Mouse (Mus musculus): Measurements from ENCODE around the gene Ift52.
A peak's percentile ranks its signal among the peaks of the same experiment; 100 is the strongest.

Gene Ift52

DNA sequence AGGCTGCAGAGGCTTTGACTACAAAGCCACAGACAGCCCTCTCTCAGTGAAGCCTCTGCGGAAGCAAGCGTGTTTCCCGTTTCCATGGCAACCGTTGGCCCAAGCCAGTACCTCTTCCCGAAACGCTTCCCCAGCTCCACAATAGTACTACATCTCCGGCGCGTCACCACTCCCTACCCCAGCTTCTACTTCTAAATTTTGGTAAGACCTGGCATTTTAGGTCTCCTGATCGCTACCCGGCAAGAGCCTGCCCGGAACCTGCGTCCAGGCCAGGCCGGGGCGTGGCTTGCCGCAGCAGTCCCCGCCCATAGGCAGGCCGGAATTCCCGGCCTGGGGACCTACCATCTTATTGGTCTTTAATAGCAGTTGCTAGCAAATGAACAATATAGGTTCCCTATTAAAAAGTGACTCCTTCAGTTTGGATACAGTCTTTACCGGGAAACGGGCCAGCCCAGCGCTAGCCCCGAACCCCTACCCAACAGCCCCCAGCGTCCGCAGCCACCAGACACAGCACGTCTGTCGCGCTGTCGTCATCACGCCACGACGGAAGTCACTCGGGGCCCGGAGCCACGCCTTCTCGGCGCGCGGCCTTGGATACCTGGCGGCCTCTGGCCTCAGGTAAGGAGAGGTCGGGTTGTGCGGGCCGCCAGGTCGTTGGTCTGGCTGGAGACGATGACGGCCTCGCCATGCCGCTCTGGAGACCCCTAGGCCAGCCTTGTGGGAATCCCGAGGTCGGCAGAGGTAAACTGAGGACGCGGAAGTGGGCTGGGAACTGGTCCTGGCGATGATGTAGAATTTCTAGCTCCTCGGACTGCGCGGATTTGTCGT is at the start of gene Ift52:
Gene Ift52, plus strand, starts transcription at position 439 of the 828 bp plus-strand sequence.
- peak; percentile 96 for DNase-seq (ENCODE audit: low read depth)

GRCm38 (mm10) chr2:162968357-162968756 is 48.8 kb upstream of the Ift52 start:
- DNase-seq (ENCODE audit: low read depth): peak; percentile 68

- no peak for DNase-seq (ENCODE audit: low read depth)
Observed at GRCm38 (mm10) chr2:162969101-162969500, 48.1 kb upstream of the Ift52 start.

GRCm38 (mm10) chr2:162970896-162971295 is 46.3 kb upstream of the Ift52 start:
- no peak for DNase-seq (ENCODE audit: low read depth)

DNA sequence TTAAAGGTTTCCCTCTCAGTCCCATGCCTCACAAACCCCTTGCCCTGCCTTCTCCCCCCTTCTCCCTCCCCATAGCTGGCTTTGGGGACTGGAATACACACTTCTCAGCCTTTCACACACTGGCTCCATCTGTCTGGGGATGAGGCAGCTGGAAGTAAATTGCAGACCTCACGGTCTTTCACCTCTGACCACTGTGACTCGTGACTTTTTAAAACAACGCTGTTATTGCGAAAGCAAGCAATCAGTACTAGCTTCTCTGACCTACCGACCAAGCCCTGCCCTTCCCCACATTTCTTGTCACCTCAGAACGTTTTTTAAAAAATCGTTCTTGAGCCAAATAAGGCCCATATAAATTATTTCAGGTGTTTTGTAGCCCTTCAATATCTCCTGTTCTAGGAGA is 44.4 kb upstream of the Ift52 start:
- no peak for DNase-seq (ENCODE audit: low read depth)

DNA sequence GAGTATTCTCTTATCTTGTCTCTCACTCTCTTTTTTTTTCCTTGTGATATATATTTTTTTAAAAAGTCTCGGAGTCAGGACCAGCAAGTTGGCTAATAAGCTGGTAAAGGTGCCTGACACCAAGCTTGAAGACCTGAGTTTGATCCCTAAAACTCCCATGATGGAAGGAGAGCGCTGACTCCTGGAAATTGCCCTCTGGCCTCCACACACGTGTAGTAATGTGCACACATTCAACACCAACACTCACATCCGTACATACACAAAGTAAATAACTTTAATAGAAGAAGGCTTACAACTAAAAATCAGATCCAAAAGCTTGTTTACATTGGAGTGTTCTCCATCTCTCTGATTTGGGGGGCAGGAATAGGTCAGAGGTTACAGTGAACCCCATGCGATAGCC is 43.9 kb upstream of the Ift52 start:
- no peak for DNase-seq (ENCODE audit: low read depth)

DNA sequence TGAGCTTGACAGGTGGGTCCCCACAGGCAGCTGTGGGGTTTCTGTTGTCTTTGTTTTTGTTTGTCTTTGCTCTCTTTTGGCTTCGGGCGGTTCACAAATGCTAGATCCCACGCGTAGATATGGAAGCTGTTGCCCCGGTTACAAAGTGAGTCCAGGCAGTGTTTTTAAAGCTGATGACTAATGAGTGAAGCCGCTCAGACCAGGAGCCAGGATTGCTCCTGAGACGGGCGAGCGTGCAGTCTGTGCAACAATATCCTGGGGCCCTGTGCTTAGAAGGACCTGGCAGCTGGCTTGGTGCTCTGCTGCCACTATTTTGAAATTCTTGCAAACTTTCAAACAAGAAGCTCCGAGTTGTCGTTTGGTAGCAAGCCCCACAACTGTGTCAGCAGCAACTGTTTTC is 43.5 kb upstream of the Ift52 start:
- no peak for DNase-seq (ENCODE audit: low read depth)

DNA sequence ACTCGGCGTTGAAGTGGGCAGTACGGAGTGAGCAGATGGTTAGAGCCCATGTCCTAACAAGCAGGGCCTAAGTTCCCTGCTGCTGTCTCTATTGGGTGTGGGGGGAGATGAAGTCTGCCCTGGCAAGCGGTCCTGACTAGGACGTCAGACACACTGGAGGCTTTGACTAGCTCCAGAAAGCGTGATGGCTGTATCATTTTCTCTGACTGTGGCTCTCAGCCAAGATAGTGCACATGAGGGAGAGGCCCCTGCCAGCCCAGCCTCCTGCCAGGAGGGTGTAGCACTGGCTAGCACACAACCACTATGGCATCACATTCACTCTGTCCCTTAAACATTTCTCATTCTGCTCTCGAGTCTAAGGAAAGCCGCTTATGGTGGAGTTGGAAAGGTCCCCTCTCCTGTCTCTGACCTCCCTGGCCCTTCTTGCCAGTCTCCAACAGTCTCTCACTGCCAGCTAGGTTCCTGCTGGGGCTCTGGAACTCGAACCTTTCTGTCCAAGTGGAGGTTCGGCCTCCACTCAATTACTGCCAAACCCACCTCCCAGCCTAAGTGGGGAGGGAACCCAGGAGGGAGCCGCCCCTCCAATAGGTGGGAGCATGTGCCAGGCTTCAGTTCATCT is 41.9 kb upstream of the Ift52 start:
- DNase-seq (ENCODE audit: low read depth): no peak

GRCm38 (mm10) chr2:162976001-162976400 is 41.2 kb upstream of the Ift52 start:
- DNase-seq (ENCODE audit: low read depth): no peak

GRCm38 (mm10) chr2:162984381-162984780 is 32.8 kb upstream of the Ift52 start:
- DNase-seq (ENCODE audit: low read depth): no peak

DNA sequence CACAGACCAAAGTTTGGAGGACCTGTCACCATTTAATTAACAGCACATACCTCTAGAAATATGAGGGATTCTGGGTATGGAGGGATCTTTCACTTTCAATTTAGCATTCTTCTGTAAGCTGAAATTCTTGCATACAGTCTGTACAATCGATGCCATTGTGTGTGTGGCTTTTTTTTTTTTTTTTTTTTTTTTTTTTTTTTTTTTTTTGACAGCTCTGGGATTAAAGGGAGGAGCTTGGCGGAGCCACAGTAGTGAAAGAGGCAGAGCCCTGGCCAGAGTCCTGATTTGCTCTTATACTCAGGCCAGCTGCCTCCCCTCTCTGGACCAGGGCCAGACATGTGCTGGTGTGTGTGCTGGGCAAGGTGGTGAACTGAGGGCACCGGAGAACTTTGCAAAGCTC is 31.2 kb upstream of the Ift52 start:
- no peak for DNase-seq (ENCODE audit: low read depth)

DNA sequence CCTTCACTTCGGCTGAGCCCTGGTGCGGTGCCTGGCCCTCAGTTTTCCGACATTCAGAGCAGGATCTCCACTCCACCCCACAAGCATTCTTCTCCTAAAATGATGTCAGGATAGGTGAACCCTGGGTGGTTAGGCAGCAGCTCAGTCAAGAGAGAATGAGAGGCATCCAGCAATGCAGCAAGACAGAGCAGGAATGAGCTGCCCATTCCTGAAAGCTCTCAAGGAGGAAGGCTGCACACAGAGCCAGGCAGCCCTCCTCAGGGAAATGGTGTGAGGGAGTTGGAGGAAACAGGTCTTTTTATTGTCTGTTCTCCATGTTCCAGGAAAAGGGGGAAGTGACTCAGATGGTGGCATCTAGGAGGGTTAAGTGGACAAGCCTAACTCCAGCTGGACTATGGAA is 30.4 kb upstream of the Ift52 start:
- no peak for DNase-seq (ENCODE audit: low read depth)

GRCm38 (mm10) chr2:162987218-162987617 is 29.9 kb upstream of the Ift52 start, which contains the start of gene Sgk2:
TSS of gene Sgk2 (plus strand) at chr2:162987330.
- DNase-seq (ENCODE audit: low read depth): no peak

- no peak for DNase-seq (ENCODE audit: low read depth)
Observed at GRCm38 (mm10) chr2:162988235-162988634, 28.9 kb upstream of the Ift52 start.

- no peak for DNase-seq (ENCODE audit: low read depth)
Observed at GRCm38 (mm10) chr2:162991394-162992083, 25.6 kb upstream of the Ift52 start.

- no peak for DNase-seq (ENCODE audit: low read depth)
Observed at GRCm38 (mm10) chr2:162992084-162992437, 25.1 kb upstream of the Ift52 start.

- DNase-seq (ENCODE audit: low read depth): no peak
Observed at GRCm38 (mm10) chr2:162993881-162994616, 23.1 kb upstream of the Ift52 start.

GRCm38 (mm10) chr2:162998528-162999230 is 18.5 kb upstream of the Ift52 start:
- DNase-seq (ENCODE audit: low read depth): peak; percentile 82

DNA sequence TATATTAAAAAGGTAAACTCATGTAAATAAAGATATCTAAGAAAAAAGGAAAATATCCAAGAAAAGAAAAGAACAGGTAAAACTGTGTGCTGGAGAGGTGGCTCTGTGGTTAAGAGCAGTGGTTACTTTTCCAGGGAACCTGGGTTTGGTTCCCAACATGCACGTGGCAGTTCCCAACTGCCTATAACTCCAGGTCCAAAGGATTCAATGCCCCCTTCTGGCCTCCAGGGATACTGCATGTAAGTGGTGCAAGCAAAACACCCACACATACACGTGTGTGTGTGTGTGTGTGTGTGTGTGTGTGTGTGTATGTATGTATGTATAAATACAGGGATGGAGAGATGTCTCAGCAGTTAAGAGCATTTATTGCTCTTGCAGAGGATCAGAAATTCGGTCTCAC is 17.4 kb upstream of the Ift52 start:
- peak; percentile 64 for DNase-seq (ENCODE audit: low read depth)

GRCm38 (mm10) chr2:163001071-163001470 is 16.1 kb upstream of the Ift52 start:
- no peak for DNase-seq (ENCODE audit: low read depth)

- DNase-seq (ENCODE audit: low read depth): no peak
Observed at GRCm38 (mm10) chr2:163007299-163007698, 9.9 kb upstream of the Ift52 start.

DNA sequence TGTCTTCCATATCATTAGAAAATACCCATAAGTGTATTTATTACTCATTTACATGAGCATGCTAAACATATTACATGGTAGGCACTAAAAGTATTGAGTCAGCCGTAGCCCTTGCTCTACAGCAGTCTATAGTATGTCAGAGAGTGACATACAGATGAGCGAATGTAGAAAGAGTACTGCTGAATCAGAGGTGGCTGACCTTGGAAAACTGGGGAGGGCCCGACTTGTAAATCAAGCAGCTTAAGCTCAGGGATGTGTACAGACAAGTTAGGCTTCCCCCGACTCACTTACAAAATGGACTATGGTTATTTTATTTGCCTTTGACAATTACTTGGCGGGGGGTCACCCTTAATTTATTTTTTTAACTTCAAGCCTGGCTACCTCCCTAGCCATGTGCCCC is 14.1 kb downstream of the Ift52 start:
- no peak for DNase-seq (ENCODE audit: low read depth)
